Mouse (Mus musculus): ENCODE measurements around the gene Usp9y. TPM values are rescaled to one million over a fixed set of nuclear protein-coding genes. Genes with fewer than 3 reads are reported as not detected.
A peak's percentile ranks its signal among the peaks of the same experiment; 100 is the strongest.

The Usp9y gene
- polyA plus RNA-seq (2015; fragmentation: Nextera tagmentation; extraction: Ambion mirVana) = not detected in 2 replicates

DNA sequence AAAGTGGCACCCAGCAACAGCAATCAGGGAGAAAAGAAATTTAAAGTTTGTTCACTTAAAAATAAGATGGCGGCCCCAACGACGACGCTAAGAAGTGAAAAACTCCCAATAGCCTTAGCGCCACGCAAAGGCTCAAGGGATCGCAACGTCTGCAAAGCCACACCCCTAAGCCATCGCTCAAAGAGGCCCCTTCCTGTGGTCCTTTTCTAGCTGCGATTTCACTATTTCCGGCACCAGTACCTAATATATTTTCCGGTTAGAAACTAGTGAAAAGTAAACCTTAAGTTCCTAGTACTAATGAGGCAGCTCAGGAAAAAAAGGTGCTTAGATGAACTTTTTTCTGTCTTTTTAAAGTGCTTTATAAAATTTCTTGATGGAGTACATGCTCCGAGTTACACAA, at the start of gene Usp9y:
Gene Usp9y, minus strand, starts transcription at position 101 of the 400 bp plus-strand sequence.
- WGBS = 93% methylated on average over 13 of the region's 13 CpGs
- no peak within 1 kb of the TSS for H3K27ac ChIP-seq
- ATAC-seq (ENCODE audit: low FRiP score) = no peak

DNA sequence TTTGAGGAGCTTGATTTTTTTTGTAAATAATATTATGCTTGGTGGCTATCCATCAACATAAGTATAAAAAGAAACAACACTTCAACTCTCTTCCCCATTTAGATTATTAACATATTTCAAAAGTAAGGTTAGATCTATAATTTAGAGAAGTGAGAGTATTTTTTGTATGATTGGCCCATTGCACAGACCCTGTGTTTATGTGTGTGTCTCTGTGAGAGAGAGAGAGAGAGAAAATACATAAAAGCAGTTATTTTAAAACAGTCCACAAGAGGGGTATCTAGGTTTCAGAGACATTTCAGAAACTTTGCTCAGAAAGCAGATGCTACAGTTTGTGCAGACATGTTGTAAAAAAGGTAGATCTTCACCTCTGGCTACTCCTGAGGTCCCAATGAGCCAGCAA, 165.9 kb downstream of the Usp9y start:
- no peaks in the 10 kb centered on the region for H3K36me3 ChIP-seq
- H3K9me3 ChIP-seq = no peaks in the 10 kb centered on the region
- no peak overlapping the region for H3K4me2 ChIP-seq
- no peak overlapping the region for H3K27ac ChIP-seq
- no peaks in the 10 kb centered on the region for H3K27me3 ChIP-seq
- H3K9ac ChIP-seq = no peak overlapping the region
- no peak for ATAC-seq (ENCODE audit: low FRiP score)
- no peaks in the 10 kb centered on the region for H3K4me1 ChIP-seq (replicated peaks)
- no peak overlapping the region for H3K4me3 ChIP-seq

More for the DNA sequence above, at the start of gene Usp9y:
- H3K4me1 ChIP-seq (replicated peaks) = no peaks in the 10 kb centered on the region
- H3K4me2 ChIP-seq = no peak within 1 kb of the TSS
- H3K9me3 ChIP-seq = no peaks in the 10 kb centered on the region
- H3K9ac ChIP-seq = no peak within 1 kb of the TSS
- H3K27me3 ChIP-seq = no peaks in the 10 kb centered on the region
- H3K4me3 ChIP-seq = no peak within 1 kb of the TSS
- no peaks in the 10 kb centered on the region for H3K36me3 ChIP-seq

DNA sequence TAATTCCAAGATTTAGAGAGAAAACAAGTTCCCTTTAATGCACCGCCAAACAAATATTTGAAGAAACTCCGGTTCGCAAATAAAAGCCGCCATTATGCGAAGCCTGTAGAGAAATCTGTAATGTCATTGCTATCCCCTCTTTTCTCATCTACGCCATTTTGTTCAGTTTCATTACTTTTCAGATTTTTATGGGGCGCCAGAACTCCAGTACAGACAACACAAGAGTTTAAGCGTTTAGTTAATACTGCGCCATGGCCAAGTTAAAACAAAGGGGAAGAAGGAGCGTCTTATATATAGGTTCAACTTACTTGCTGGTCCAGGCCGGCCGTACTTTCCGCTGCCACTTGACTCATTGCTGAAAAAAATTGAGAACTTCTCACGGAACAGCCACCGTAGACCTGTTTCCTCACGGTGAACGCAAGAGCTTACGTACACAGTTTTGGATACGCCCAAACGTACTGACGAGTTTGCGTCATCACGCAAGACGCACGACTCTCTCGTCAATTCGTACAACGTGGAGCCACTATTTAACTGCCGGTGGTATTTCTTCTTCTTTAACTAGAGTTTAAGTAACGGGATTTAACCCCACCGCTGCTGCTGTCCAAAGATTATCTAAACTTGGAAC, 173.3 kb downstream of the Usp9y start, which contains the start of gene Ddx3y:
Gene Ddx3y, minus strand, starts transcription at position 459 of the 625 bp plus-strand sequence.
- Histone ChIP-seq H3K4me3 (peak within 1 kb of the TSS; percentile 40), H3K9me3 (no peaks in the 10 kb centered on the region), H3K4me1 (replicated peaks) (no peaks in the 10 kb centered on the region), H3K27ac (peak within 1 kb of the TSS; percentile 40; the same call in 1 of the 2 replicates), H3K27me3 (no peaks in the 10 kb centered on the region), H3K9ac (peak within 1 kb of the TSS; percentile 63), H3K4me2 (peak within 1 kb of the TSS; percentile 47), H3K36me3 (no peaks in the 10 kb centered on the region)
- ATAC-seq (ENCODE audit: low FRiP score) = peak; percentile 99
- under 1% methylated on average over 31 of the region's 31 CpGs for WGBS

DNA sequence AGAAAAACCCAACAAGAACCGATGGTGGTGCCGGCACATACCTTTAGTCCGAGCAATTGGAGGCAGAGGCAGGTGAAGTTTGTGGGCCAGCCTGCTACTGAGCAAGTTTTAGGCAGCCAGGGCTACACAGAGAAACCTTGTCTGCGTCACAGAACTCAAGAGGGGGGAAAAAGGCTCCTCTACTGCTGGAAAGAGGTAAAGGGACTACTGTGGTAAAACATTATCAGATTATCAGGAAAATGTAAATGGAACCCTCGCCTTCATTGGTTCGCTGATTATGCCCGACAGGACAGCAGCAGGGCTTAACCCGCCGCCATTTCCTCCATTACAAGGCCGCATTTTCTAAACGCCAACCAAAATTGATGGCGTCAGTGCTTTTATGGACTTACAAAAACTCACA, 173.8 kb downstream of the Usp9y start:
- peak; percentile 57; the same call in 1 of the 2 replicates for ATAC-seq (ENCODE audit: low FRiP score)
- H3K27ac ChIP-seq = peak overlapping the region; percentile 40; the same call in 1 of the 2 replicates
- H3K4me2 ChIP-seq = peak overlapping the region; percentile 47
- H3K9ac ChIP-seq = peak overlapping the region; percentile 63
- H3K9me3 ChIP-seq = no peaks in the 10 kb centered on the region
- no peaks in the 10 kb centered on the region for H3K4me1 ChIP-seq (replicated peaks)
- 0% methylated on average over 12 of the region's 12 CpGs for WGBS
- no peaks in the 10 kb centered on the region for H3K27me3 ChIP-seq
- H3K36me3 ChIP-seq = no peaks in the 10 kb centered on the region
- H3K4me3 ChIP-seq = peak overlapping the region; percentile 40

Other genes with a start within 250 kb of the Usp9y start
- gene Uty, start 214.0 kb downstream of the Usp9y start, polyA plus RNA-seq (2015; fragmentation: Nextera tagmentation; extraction: Ambion mirVana) = 10.7 and 13.8 TPM in 2 replicates
- gene Ddx3y, start 173.2 kb downstream of the Usp9y start, polyA plus RNA-seq (2015; fragmentation: Nextera tagmentation; extraction: Ambion mirVana) = 14.8 and 16.9 TPM in 2 replicates

Data from hindbrain, embryonic 13.5 days (tissue).